8 mouse cellular contexts compared by ENCODE assay signal in genomic region chrX:142526953-142527352, GRCm38 (mm10).
A peak's percentile ranks its signal among the peaks of the same experiment; 100 is the strongest.
DNase-seq lines count a peak whose midpoint lies in the region.

No protein-coding gene starts in this region.

- DNase-seq in cerebellum, postnatal 10 days, result peak; percentile 37 to 51
- no peak for DNase-seq in cerebellum, adult 9-10 months
- peak; percentile 13 to 17 for DNase-seq in left cerebral cortex, adult 18-20 months (ENCODE audit: low spot score in 2 of 2)
- no peak for DNase-seq in left cerebral cortex, adult 8-10 months (ENCODE audit: low spot score in 2 of 2)
- peak; percentile 4 for DNase-seq in R1 (ENCODE audit: low read depth, low spot score)
- peak; percentile 32 to 62 for DNase-seq in kidney, postnatal 36 days
- DNase-seq in thymus, postnatal 36 days, result peak; percentile 26 to 35
- DNase-seq in natural killer cell, adult 2 months (ENCODE audit: low spot score in 2 of 2), result no peak

Comparison
In these comparisons a context has a peak if more than half of its experiments do, and no peak if none do; other contexts are left out.
1. DNase-seq: peak in cerebellum, postnatal 10 days (2 of 2), left cerebral cortex, adult 18-20 months (2 of 2), R1 (single experiment), kidney, postnatal 36 days (2 of 2) and thymus, postnatal 36 days (2 of 2); none in cerebellum, adult 9-10 months (single experiment), left cerebral cortex, adult 8-10 months (0 of 2) and natural killer cell, adult 2 months (0 of 2).